Mouse (Mus musculus) CH12.LX (cell line): ENCODE data around the gene Hoxd3. TPM values are rescaled to one million over a fixed set of nuclear protein-coding genes. Genes with fewer than 3 reads are reported as not detected.

Experiments
- DNase-seq: peaks from one replicate; pipeline ENCODE4 v3.0.0-alpha.2; 2013; ENCODE audit errors: extremely low read depth
- H3K27ac ChIP-seq: 2 replicates; pipeline ENCODE4 v1.5.1; 2012; ENCODE audit warnings: low read depth, mild to moderate bottlenecking, control low read depth, moderate library complexity; ENCODE audit not compliant: insufficient read depth
- H3K27me3 ChIP-seq: replicated peaks from 2 replicates; pipeline ENCODE3; 2012; ENCODE audit warnings: inconsistent platforms
- H3K36me3 ChIP-seq, 2 experiments: replicated peaks in 1 of 2; 2 replicates each; pipeline versions ENCODE3 to v1.6.1; 2012; ENCODE audit warnings: inconsistent platforms in 1 of 2, low read length in 1 of 2, mild to moderate bottlenecking in 1 of 2, mixed read lengths in 1 of 2, moderate library complexity in 1 of 2; ENCODE audit not compliant: control insufficient read depth in 1 of 2, insufficient read depth in 1 of 2
- H3K4me1 ChIP-seq, 2 experiments: 2 replicates each; pipeline ENCODE4 v1.6.1; 2012; ENCODE audit warnings: inconsistent platforms in 1 of 2, moderate library complexity in 1 of 2; ENCODE audit not compliant: insufficient read depth in 2 of 2, control insufficient read depth in 1 of 2
- H3K4me2 ChIP-seq: 2 replicates; pipeline ENCODE4 v1.6.1; 2012; ENCODE audit warnings: low read depth, mild to moderate bottlenecking, control low read depth; ENCODE audit not compliant: poor library complexity, insufficient read depth, severe bottlenecking
- H3K4me3 ChIP-seq, 3 experiments: fragments of 150-350 bp in 1 of 3; sonication (generic) in 1 of 3; replicated peaks in 1 of 3; 2 replicates each; pipeline versions ENCODE3 to v1.5.1; 2011 to 2012; ENCODE audit warnings: low read depth in 2 of 3, low read length in 2 of 3, mild to moderate bottlenecking in 2 of 3, moderate library complexity in 2 of 3, control low read depth in 1 of 3, improper control_type of control experiment in 1 of 3, inconsistent platforms in 1 of 3, mixed read lengths in 1 of 3; ENCODE audit not compliant: poor library complexity in 1 of 3
- H3K79me2 ChIP-seq: replicated peaks from 2 replicates; pipeline ENCODE4 v1.6.1; 2012; ENCODE audit warnings: mild to moderate bottlenecking, moderate library complexity; ENCODE audit not compliant: control insufficient read depth, poor library complexity, insufficient read depth, severe bottlenecking; ENCODE audit errors: extremely low read depth
- H3K9ac ChIP-seq: 2 replicates; pipeline ENCODE4 v1.6.1; 2012; ENCODE audit warnings: low read depth, mild to moderate bottlenecking, control low read depth, moderate library complexity; ENCODE audit not compliant: insufficient read depth
- H3K9me3 ChIP-seq: replicated peaks from 2 replicates; pipeline ENCODE3; 2012; ENCODE audit warnings: low read length, inconsistent platforms, mixed read lengths
- CTCF ChIP-seq, 2 experiments: IDR thresholded peaks in 1 of 2; conservative IDR thresholded peaks in 1 of 2; 2 replicates each; pipeline ENCODE4 v1.5.1; 2011 to 2012; ENCODE audit warnings: low read depth in 2 of 2, low read length in 2 of 2, improper control_type of control experiment in 1 of 2, inconsistent platforms in 1 of 2, mild to moderate bottlenecking in 1 of 2, moderate library complexity in 1 of 2
- E2F4 ChIP-seq: IDR thresholded peaks from 2 replicates; pipeline ENCODE4 v1.6.1; 2011; ENCODE audit warnings: low read depth, low read length, improper control_type of control experiment; ENCODE audit not compliant: insufficient replicate concordance
- EP300 ChIP-seq: IDR thresholded peaks from 2 replicates; pipeline ENCODE4 v1.6.1; 2011; ENCODE audit warnings: low read length, improper control_type of control experiment
- JUN ChIP-seq: IDR thresholded peaks from 2 replicates; pipeline ENCODE4 v1.6.1; 2011; ENCODE audit warnings: low read depth, mild to moderate bottlenecking, low read length, improper control_type of control experiment, moderate library complexity; ENCODE audit not compliant: insufficient read depth
- MAFK ChIP-seq: IDR thresholded peaks from 2 replicates; pipeline ENCODE4 v1.6.1; 2011; ENCODE audit warnings: low read length, improper control_type of control experiment; ENCODE audit not compliant: insufficient replicate concordance
- MEF2A ChIP-seq: IDR thresholded peaks from 2 replicates; pipeline ENCODE4 v1.6.1; 2014; ENCODE audit warnings: low read depth, mild to moderate bottlenecking, inconsistent platforms, low read length, improper control_type of control experiment, borderline replicate concordance
- NRF1 ChIP-seq: IDR thresholded peaks from 2 replicates; pipeline ENCODE4 v1.6.1; 2014; ENCODE audit warnings: low read depth, mild to moderate bottlenecking, inconsistent platforms, low read length, improper control_type of control experiment, moderate library complexity
- PAX5 ChIP-seq: IDR thresholded peaks from 2 replicates; pipeline ENCODE4 v1.6.1; 2012; ENCODE audit warnings: low read length, inconsistent platforms, mixed read lengths
- POLR2A ChIP-seq: IDR thresholded peaks from 2 replicates; pipeline ENCODE4 v1.6.1; 2011; ENCODE audit warnings: low read depth, mild to moderate bottlenecking, improper control_type of control experiment, low read length
- POLR2AphosphoS2 ChIP-seq: IDR thresholded peaks from 2 replicates; pipeline ENCODE4 v1.6.1; 2011; ENCODE audit warnings: low read depth, low read length, improper control_type of control experiment
- RAD21 ChIP-seq: IDR thresholded peaks from 2 replicates; pipeline ENCODE4 v1.6.1; 2011; ENCODE audit warnings: low read depth, mild to moderate bottlenecking, low read length, improper control_type of control experiment, moderate library complexity
- RCOR1 ChIP-seq: conservative IDR thresholded peaks from 2 replicates; pipeline ENCODE4 v1.6.1; 2012; ENCODE audit warnings: low read depth, mild to moderate bottlenecking, inconsistent platforms, low read length, improper control_type of control experiment
- SMC3 ChIP-seq: IDR thresholded peaks from 2 replicates; pipeline ENCODE4 v1.6.1; 2011; ENCODE audit warnings: low read depth, low read length, improper control_type of control experiment
- TBP ChIP-seq: conservative IDR thresholded peaks from 2 replicates; pipeline ENCODE4 v1.6.1; 2011; ENCODE audit warnings: low read depth, low read length, improper control_type of control experiment
- USF1 ChIP-seq: IDR thresholded peaks from 2 replicates; pipeline ENCODE4 v1.6.1; 2014; ENCODE audit warnings: low read depth, mild to moderate bottlenecking, inconsistent platforms, low read length, improper control_type of control experiment
- ZC3H11A ChIP-seq: IDR thresholded peaks from 2 replicates; pipeline ENCODE4 v1.6.1; 2012; ENCODE audit warnings: low read depth, mild to moderate bottlenecking, inconsistent platforms, low read length, improper control_type of control experiment
- ZKSCAN1 ChIP-seq: IDR thresholded peaks from 2 replicates; pipeline ENCODE4 v1.6.1; 2012; ENCODE audit warnings: low read depth, inconsistent platforms, low read length, improper control_type of control experiment, borderline replicate concordance
- ZMIZ1 ChIP-seq: IDR thresholded peaks from 2 replicates; pipeline ENCODE4 v1.6.1; 2012; ENCODE audit warnings: low read depth, mild to moderate bottlenecking, inconsistent platforms, low read length, improper control_type of control experiment
- ZNF384 ChIP-seq: IDR thresholded peaks from 2 replicates; pipeline ENCODE4 v1.6.1; 2012; ENCODE audit warnings: low read depth, low read length, improper control_type of control experiment, inconsistent platforms
- dilution Hi-C: fragments of 300-500 bp; cut with MboI; formaldehyde crosslinking; loops from 2 replicates; pipeline ENCODE4 v1.14.3; 2020; ENCODE audit warnings: low sequenced_read_pairs; ENCODE audit not compliant: extremely low pct_unique_long_range_greater_than_20kb, extremely low pct_ligation_motif_present
- in situ Hi-C: fragments of 300-500 bp; cut with MboI; formaldehyde crosslinking; loops from 3 replicates; pipeline ENCODE4 v1.14.3; 2019; ENCODE audit warnings: low sequenced_read_pairs, low pct_ligation_motif_present, low pct_unique_long_range_greater_than_20kb, mixed read lengths
- polyA plus RNA-seq: library from polyadenylated mRNA; unstranded; fragments of >175 nt; gene quantifications from 2 replicates; pipeline ENCODE4 v1.2.1, GENCODE M21; 2012; ENCODE audit warnings: low read depth; ENCODE audit not compliant: insufficient read length
- total RNA-seq, 2 experiments: library from RNA; depleted of rRNA; stranded (reverse); fragments of 300-350 nt in 1 of 2; fragments of >200 nt in 1 of 2; gene quantifications; 2 replicates each; pipeline ENCODE4 v1.2.3; 2012 to 2014

Hoxd3 gene
- total and polyA plus RNA-seq, 3 experiments: 0.12 to 1.1 TPM; not detected in 1

DNA sequence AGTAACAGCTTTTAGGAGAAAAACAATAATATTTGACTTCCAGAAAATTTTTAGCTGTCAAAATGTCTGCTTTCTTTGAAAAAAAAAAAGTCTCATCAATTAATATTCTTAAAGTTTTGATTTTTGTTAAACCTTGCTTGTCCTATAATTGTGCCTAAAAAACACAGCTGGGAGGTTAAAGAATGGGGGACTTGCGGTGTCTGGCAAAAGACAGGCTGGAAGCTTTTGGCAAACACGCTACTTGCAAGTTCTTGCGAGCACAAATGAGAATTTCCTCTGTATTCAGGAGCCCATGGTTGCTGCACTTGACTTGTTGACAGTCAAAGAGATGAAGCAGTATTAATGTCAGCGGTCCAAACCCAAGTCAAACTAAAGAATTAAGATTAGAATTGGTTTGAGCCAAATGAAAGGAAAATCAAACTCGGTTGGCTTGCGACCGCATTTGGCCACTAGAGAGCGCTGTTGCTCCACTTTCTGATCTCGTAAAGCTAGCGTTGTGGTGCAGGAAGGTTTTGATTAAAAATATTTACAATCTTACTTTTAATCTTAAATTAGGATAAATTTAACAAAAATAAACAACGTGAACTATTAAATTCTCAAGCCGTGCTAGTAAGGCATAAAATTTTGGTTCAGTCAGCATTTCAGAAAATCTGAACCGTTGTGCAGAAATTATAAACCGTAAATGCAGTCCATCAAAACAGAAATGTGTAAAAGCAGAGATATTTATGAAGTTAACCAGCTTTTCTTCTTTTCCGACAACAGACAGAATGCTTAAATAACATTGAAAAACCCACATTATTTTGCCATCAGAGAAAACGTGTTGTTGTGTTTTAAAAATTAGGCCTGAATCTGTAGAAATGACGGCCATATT is 9.5 kb upstream of the Hoxd3 start:
- Histone ChIP-seq H3K27ac (no peak overlapping the region), H3K4me1 (no peaks in the 10 kb centered on the region), H3K4me3 (no peak overlapping the region), H3K4me2 (peak overlapping the region; percentile 72), H3K79me2 (no peaks in the 10 kb centered on the region), H3K27me3 (peaks cover 6% of the 10 kb centered on the region), H3K9me3 (peaks cover 11% of the 10 kb centered on the region), H3K36me3 (no peaks in the 10 kb centered on the region), H3K9ac (no peak overlapping the region)
- TF ChIP-seq NRF1 (no peak), SMC3 (peak; percentile 80), RAD21 (peak; percentile 97), PAX5 (no peak), ZKSCAN1 (no peak), POLR2AphosphoS2 (no peak), USF1 (no peak), CTCF (conservative IDR thresholded peaks at IDR 0.05 in 1 of 2, IDR thresholded peaks at IDR 0.05 in 1 of 2; ENCODE audit: low read depth in 2 of 2, low read length in 2 of 2) (peak; percentile 89 to 93), ZC3H11A (peak; percentile 74), MAFK (0 out of 2 replicates have a peak, but pooled peaks have one; percentile 26), ZNF384 (no peak)
- dilution Hi-C loops: no loop called here
- peak; percentile 55 for DNase-seq
- in situ Hi-C loops: loop anchor here (25.0 kb wide), 1 partner anchor 885 kb away; no protein-coding TSS in a partner anchor

DNA sequence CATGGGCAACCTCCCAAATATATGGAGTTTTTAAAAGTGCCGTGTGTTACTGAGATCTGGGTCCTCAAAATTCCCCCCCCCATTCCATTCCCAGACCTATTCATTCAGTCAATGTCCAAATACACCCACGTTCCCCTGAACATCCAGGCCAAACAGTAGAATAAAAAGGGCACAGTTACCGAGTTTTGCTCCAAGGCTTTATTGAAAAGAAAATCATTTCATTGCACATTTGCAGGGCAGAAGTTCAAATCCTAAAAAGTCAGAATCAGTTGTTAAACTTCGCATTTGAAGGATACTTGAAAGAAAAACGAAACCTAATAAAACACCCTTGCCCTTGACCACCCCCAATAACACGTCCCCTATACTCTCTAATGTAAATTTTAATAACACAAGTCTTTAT is 8.9 kb upstream of the Hoxd3 start:
- peaks cover 10% of the 10 kb centered on the region for H3K9me3 ChIP-seq
- H3K4me2 ChIP-seq: no peak overlapping the region
- no peaks in the 10 kb centered on the region for H3K36me3 ChIP-seq
- peaks cover 6% of the 10 kb centered on the region for H3K27me3 ChIP-seq
- no peaks in the 10 kb centered on the region for H3K79me2 ChIP-seq
- TF ChIP-seq JUN: no peak
- TF ChIP-seq POLR2A: no peak
- no peak for TF ChIP-seq ZMIZ1
- no peak for TF ChIP-seq TBP
- no peak for TF ChIP-seq PAX5
- TF ChIP-seq MEF2A: no peak
- no peak for TF ChIP-seq EP300
- no peak for TF ChIP-seq E2F4
- TF ChIP-seq RCOR1: no peak
- no peak for DNase-seq
- in situ Hi-C loops: loop anchor here (25.0 kb wide), 1 partner anchor 884 kb away; no protein-coding TSS in a partner anchor
- H3K27ac ChIP-seq: no peak overlapping the region
- H3K4me1 ChIP-seq: no peaks in the 10 kb centered on the region
- no peak overlapping the region for H3K4me3 ChIP-seq
- no peak overlapping the region for H3K9ac ChIP-seq
- dilution Hi-C loops: no loop called here
